Mouse (Mus musculus) limb, embryonic 13.5 days (tissue): ENCODE measurements at regions not wholly inside any gene's neighbourhood (a gene's known extent, or its start where the extent isn't known, plus 50 kb on each side); places are given as distances from the start of the nearest gene placed in this dataset.

Experiments used
- ATAC-seq: fragments of 200-750 bp; cut with Nextera tagmentation; 2 replicates; pipeline ENCODE4 v1.8.0; 2017; ENCODE audit warnings: low read depth, moderate number of reproducible peaks, moderate TSS enrichment; ENCODE audit not compliant: low FRiP score
- H3K27ac ChIP-seq: fragments of 300-500 bp; sonication (generic); 2 replicates; pipeline ENCODE4 v1.5.1; 2015; ENCODE audit warnings: inconsistent platforms, mild to moderate bottlenecking, moderate library complexity
- H3K27me3 ChIP-seq: fragments of 300-500 bp; sonication (generic); 2 replicates; pipeline ENCODE4 v1.6.1; 2015; ENCODE audit warnings: mild to moderate bottlenecking, inconsistent platforms
- H3K36me3 ChIP-seq: fragments of 300-500 bp; sonication (generic); 2 replicates; pipeline ENCODE4 v1.6.1; 2015; ENCODE audit warnings: inconsistent platforms, mild to moderate bottlenecking, moderate library complexity
- H3K4me1 ChIP-seq: fragments of 300-500 bp; sonication (generic); 2 replicates; pipeline ENCODE4 v1.6.1; 2015; ENCODE audit warnings: inconsistent platforms
- H3K4me2 ChIP-seq: fragments of 300-500 bp; sonication (generic); replicated peaks from 2 replicates; pipeline ENCODE4 v1.6.1; 2015; ENCODE audit warnings: inconsistent platforms, mild to moderate bottlenecking, moderate library complexity
- H3K4me3 ChIP-seq: fragments of 300-500 bp; sonication (generic); 2 replicates; pipeline ENCODE4 v1.5.1; 2015; ENCODE audit warnings: moderate library complexity, mild to moderate bottlenecking, inconsistent platforms
- H3K9ac ChIP-seq: fragments of 300-500 bp; sonication (generic); 2 replicates; pipeline ENCODE4 v1.6.1; 2015; ENCODE audit warnings: mild to moderate bottlenecking, inconsistent platforms
- H3K9me3 ChIP-seq: fragments of 300-500 bp; sonication (generic); 2 replicates; pipeline ENCODE4 v1.6.1; 2016; ENCODE audit warnings: inconsistent platforms
- WGBS: fragments of 180-500 bp; shearing (Covaris S2); methylation state at CpG from one replicate; pipeline ENCODE4 v1.1.7; 2015; 5-methylcytosine and 5-hydroxymethylcytosine counted together

DNA sequence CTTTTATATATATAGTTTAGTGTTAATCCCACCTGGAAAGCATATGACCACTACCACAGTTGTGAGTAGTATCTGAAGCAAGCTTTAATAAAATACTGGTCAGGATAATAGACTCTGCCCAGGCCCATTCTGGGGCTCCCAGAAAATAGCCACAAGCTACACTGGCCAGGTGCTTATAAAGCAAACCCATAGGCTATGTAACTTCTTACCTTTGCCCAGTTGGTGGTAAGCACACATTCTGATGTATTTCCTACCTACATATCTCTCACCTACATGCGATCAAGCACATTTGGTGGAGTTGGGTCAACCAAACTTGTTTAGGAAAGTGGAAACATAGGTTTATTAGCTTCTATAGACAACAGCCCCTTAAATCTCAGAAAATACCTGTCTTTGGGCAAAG is 81.4 kb upstream of the Syt6 start:
- Histone ChIP-seq H3K4me1 (0 out of 2 replicates have a peak, but pooled peaks cover 7% of the 10 kb centered on the region), H3K36me3 (no peaks in the 10 kb centered on the region), H3K9ac (no peak overlapping the region), H3K4me2 (no peak overlapping the region), H3K9me3 (no peaks in the 10 kb centered on the region), H3K4me3 (no peak overlapping the region), H3K27me3 (no peaks in the 10 kb centered on the region), H3K27ac (no peak overlapping the region)
- WGBS, result 82% methylated on average over 1 of the region's 1 CpGs
- no peak for ATAC-seq

GRCm38 (mm10) chr3:103494043-103494442 is 81.0 kb upstream of the Syt6 start:
- no peak overlapping the region for H3K4me3 ChIP-seq
- no peak overlapping the region for H3K9ac ChIP-seq
- no peaks in the 10 kb centered on the region for H3K9me3 ChIP-seq
- H3K27me3 ChIP-seq, result no peaks in the 10 kb centered on the region
- ATAC-seq, result no peak
- 0 out of 2 replicates have a peak, but pooled peaks cover 7% of the 10 kb centered on the region for H3K4me1 ChIP-seq
- no peak overlapping the region for H3K27ac ChIP-seq
- 80% methylated on average over 3 of the region's 3 CpGs for WGBS
- H3K4me2 ChIP-seq, result no peak overlapping the region
- no peaks in the 10 kb centered on the region for H3K36me3 ChIP-seq

- no peak overlapping the region for H3K4me3 ChIP-seq
- WGBS, result 76% methylated on average over 6 of the region's 6 CpGs
- H3K4me1 ChIP-seq, result 0 out of 2 replicates have a peak, but pooled peaks cover 11% of the 10 kb centered on the region
- no peaks in the 10 kb centered on the region for H3K36me3 ChIP-seq
- ATAC-seq, result no peak
- H3K4me2 ChIP-seq, result no peak overlapping the region
- no peaks in the 10 kb centered on the region for H3K27me3 ChIP-seq
- no peak overlapping the region for H3K9ac ChIP-seq
- H3K27ac ChIP-seq, result no peak overlapping the region
- no peaks in the 10 kb centered on the region for H3K9me3 ChIP-seq
Observed at GRCm38 (mm10) chr3:103496083-103496482, 78.9 kb upstream of the Syt6 start.

DNA sequence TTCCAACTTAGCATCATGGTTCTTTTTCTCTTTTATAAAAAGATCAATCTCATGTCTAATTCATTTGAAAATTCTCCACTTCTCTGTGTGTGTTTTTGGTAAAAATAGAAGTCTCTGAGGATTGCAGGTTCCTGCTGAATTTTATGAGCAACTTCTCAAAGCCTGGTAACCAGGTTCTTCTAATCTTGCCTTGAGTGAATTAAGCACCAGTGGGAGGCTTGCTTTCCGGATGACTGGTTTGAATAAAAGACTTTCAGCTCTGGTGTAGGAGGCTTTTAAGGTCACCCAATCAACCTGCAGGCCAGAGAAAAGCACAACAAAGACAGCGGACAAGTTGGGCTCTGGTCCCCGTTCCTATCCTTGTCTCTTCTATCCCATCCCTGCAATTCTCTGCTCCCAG is 78.3 kb upstream of the Syt6 start:
- H3K9ac ChIP-seq, result no peak overlapping the region
- H3K9me3 ChIP-seq, result no peaks in the 10 kb centered on the region
- no peak overlapping the region for H3K27ac ChIP-seq
- H3K27me3 ChIP-seq, result no peaks in the 10 kb centered on the region
- no peak overlapping the region for H3K4me3 ChIP-seq
- H3K4me1 ChIP-seq, result 0 out of 2 replicates have a peak, but pooled peaks cover 11% of the 10 kb centered on the region
- 45% methylated on average over 3 of the region's 3 CpGs for WGBS
- H3K36me3 ChIP-seq, result no peaks in the 10 kb centered on the region
- H3K4me2 ChIP-seq, result no peak overlapping the region
- no peak for ATAC-seq

DNA sequence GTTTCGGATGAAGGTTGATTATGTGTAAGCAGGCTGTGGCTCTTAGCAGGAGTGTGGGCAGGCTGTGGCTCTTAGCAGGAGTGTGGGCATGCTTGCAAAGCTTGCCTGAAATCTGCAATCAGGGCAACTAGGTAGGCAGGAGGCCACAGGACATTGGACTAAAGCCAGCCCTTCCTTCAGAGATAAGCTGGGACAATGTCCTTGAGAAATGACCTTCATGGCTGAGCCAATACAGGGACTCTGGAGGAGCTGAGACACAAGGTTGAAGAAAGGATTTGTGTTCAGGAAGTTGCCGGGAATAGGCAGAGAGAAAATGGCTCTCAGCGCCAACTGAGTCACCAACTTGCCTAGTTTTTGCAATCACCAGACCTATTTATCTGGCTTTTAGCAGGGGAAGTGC is 77.3 kb upstream of the Syt6 start:
- Histone ChIP-seq H3K4me3 (no peak overlapping the region), H3K36me3 (no peaks in the 10 kb centered on the region), H3K27me3 (no peaks in the 10 kb centered on the region), H3K27ac (no peak overlapping the region), H3K4me1 (0 out of 2 replicates have a peak, but pooled peaks cover 9% of the 10 kb centered on the region), H3K9ac (no peak overlapping the region), H3K4me2 (no peak overlapping the region), H3K9me3 (no peaks in the 10 kb centered on the region)
- ATAC-seq, result no peak
- 92% methylated on average over 3 of the region's 3 CpGs for WGBS

DNA sequence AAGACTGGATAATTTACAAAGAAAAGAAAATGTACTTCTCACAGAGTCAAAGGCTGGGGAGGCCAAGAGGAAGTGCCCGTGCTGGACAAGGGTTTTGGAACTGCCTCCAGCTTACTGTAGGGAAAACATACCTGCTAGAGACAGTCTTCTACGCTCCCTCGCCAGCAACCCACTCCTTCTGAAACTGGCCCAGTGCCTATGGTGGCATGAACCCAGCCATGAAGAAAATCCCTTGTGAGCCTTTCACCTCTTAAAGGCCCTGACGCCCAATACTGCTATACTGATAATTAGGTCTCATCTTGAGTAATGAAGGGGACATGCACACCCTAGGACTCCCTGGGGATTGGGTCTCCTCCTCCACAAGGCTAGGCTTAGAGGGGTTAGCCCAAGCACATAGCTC is 76.6 kb upstream of the Syt6 start:
- 91% methylated on average over 4 of the region's 4 CpGs for WGBS
- H3K27ac ChIP-seq, result no peak overlapping the region
- ATAC-seq, result no peak
- no peak overlapping the region for H3K4me3 ChIP-seq
- H3K27me3 ChIP-seq, result no peaks in the 10 kb centered on the region
- 0 out of 2 replicates have a peak, but pooled peaks cover 4% of the 10 kb centered on the region for H3K4me1 ChIP-seq
- H3K9me3 ChIP-seq, result no peaks in the 10 kb centered on the region
- H3K4me2 ChIP-seq, result no peak overlapping the region
- H3K36me3 ChIP-seq, result no peaks in the 10 kb centered on the region
- H3K9ac ChIP-seq, result no peak overlapping the region

- no peaks in the 10 kb centered on the region for H3K9me3 ChIP-seq
- no peaks in the 10 kb centered on the region for H3K36me3 ChIP-seq
- no peak overlapping the region for H3K27ac ChIP-seq
- WGBS, result 36% methylated on average over 1 of the region's 1 CpGs
- H3K4me2 ChIP-seq, result no peak overlapping the region
- ATAC-seq, result no peak
- H3K9ac ChIP-seq, result no peak overlapping the region
- H3K4me3 ChIP-seq, result no peak overlapping the region
- H3K27me3 ChIP-seq, result no peaks in the 10 kb centered on the region
- H3K4me1 ChIP-seq, result 0 out of 2 replicates have a peak, but pooled peaks cover 4% of the 10 kb centered on the region
Observed at GRCm38 (mm10) chr3:103499801-103500200, 75.2 kb upstream of the Syt6 start.

DNA sequence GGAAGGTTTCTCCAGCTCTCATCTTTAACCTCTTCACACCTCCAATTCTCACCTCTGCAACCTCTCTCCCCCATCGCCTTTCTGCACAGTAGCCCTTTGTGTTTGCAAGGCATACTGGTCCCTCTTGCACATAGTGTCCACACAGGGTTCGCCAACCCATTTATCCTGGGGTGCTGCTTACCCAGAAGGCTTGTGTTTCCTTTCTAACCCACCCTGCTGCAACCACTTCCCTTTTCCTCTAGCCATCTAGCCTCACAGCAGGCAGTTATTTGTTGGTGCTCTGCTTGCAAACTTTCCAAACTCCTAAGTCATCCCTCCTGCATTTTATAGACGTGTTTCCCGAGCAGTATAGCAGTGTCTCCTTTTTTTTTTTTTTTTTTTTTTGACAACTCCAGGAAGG is 74.7 kb upstream of the Syt6 start:
- H3K4me2 ChIP-seq, result no peak overlapping the region
- no peak overlapping the region for H3K27ac ChIP-seq
- H3K27me3 ChIP-seq, result no peaks in the 10 kb centered on the region
- H3K9me3 ChIP-seq, result no peaks in the 10 kb centered on the region
- no peak overlapping the region for H3K9ac ChIP-seq
- no peak overlapping the region for H3K4me3 ChIP-seq
- 0 out of 2 replicates have a peak, but pooled peaks cover 4% of the 10 kb centered on the region for H3K4me1 ChIP-seq
- 32% methylated on average over 4 of the region's 4 CpGs for WGBS
- no peak for ATAC-seq
- no peaks in the 10 kb centered on the region for H3K36me3 ChIP-seq

DNA sequence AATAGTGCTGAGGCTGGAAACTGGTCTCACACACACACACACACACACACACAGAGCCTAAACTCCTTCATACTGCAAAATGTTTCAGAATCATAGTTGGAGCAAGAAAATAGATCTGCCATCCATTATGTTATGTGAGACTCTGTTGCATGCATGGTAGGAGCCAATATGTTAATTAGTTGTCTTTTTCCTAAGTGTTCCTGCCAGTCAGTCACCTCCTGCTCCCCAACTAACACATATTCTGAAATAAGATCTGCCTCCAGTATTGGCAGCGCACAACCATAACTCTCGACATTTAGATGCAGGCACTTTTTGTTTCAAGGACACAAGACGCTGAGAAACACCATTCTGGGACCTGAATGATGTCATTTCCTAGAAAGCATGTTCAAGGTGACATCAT is 70.9 kb upstream of the Syt6 start:
- Histone ChIP-seq H3K27me3 (no peaks in the 10 kb centered on the region), H3K4me1 (0 out of 2 replicates have a peak, but pooled peaks cover 4% of the 10 kb centered on the region), H3K9me3 (no peaks in the 10 kb centered on the region), H3K36me3 (no peaks in the 10 kb centered on the region), H3K4me2 (no peak overlapping the region), H3K4me3 (no peak overlapping the region), H3K9ac (no peak overlapping the region), H3K27ac (no peak overlapping the region)
- ATAC-seq, result no peak
- 78% methylated on average over 3 of the region's 3 CpGs for WGBS

- no peak for ATAC-seq
- Histone ChIP-seq H3K36me3 (no peaks in the 10 kb centered on the region), H3K9me3 (no peaks in the 10 kb centered on the region), H3K4me3 (no peak overlapping the region), H3K27ac (no peak overlapping the region), H3K27me3 (no peaks in the 10 kb centered on the region), H3K4me2 (no peak overlapping the region), H3K9ac (no peak overlapping the region), H3K4me1 (no peaks in the 10 kb centered on the region)
- 63% methylated on average over 6 of the region's 6 CpGs for WGBS
Observed at GRCm38 (mm10) chr3:103513411-103513810, 61.6 kb upstream of the Syt6 start.

- Histone ChIP-seq H3K27me3 (no peaks in the 10 kb centered on the region), H3K27ac (no peak overlapping the region), H3K9ac (no peak overlapping the region), H3K4me1 (no peaks in the 10 kb centered on the region), H3K4me2 (no peak overlapping the region), H3K9me3 (no peaks in the 10 kb centered on the region), H3K4me3 (no peak overlapping the region), H3K36me3 (no peaks in the 10 kb centered on the region)
- 63% methylated on average over 7 of the region's 7 CpGs for WGBS
- no peak for ATAC-seq
Observed at GRCm38 (mm10) chr3:103514061-103514460, 61.0 kb upstream of the Syt6 start.

DNA sequence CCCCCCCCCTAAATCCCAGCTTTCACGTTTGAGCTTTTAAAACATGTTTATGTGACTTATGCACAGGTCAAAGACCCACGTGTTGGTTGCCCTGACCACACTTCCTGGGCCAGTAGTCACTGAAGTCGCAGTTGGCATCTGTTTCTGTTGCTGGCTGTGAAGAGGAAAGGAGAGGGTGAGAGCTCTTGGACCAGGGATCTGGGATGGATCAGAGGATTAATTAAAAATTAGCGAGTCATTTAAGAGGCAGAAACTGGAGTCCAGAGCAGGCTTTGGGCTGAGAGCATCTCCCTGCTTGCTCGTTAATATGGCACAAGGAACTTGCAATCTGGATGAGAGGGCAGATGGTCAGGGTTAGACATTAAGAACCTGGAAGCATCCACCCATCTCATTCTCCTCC is 59.1 kb upstream of the Syt6 start:
- Histone ChIP-seq H3K4me1 (no peaks in the 10 kb centered on the region), H3K27me3 (no peaks in the 10 kb centered on the region), H3K9ac (no peak overlapping the region), H3K4me2 (no peak overlapping the region), H3K36me3 (no peaks in the 10 kb centered on the region), H3K9me3 (no peaks in the 10 kb centered on the region), H3K27ac (no peak overlapping the region), H3K4me3 (no peak overlapping the region)
- no peak for ATAC-seq
- WGBS, result 40% methylated on average over 5 of the region's 5 CpGs
